Comparison of ENCODE assay signal across 17 mouse cellular contexts in the genomic region with DNA sequence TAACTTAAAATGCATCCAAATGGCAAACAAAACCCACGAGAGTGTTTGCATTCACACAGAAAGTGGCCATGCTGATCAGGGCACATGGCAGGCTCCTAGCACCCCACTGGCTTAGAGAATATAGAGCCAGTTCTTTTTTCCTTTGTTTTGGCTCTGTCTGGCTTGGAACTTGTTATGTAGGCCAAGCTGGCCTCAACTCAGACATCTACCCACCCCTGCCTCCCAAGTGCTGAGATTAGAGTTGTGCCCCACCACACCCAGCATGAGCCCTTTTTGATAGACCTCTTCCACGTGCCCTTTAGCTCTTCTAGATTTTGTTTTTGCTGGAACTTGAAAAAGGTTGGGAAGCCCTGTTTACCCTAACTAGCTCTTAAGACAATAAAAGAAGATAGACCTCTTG.
"Had no signal": no experiment of that assay in that cellular context is flagged by ENCODE, and none has a peak within 500 bp of the region (broad histone marks: within the 10 kb centered on the region; RNA-seq: fewer than 3 reads in every experiment).

No protein-coding gene starts in this region.

- H3K4me2 ChIP-seq: lung, embryonic 15.5 days; midbrain, embryonic 11.5 days; midbrain, embryonic 13.5 days; midbrain, embryonic 15.5 days; neural tube, embryonic 12.5 days; stomach, embryonic 15.5 days had no signal

- H3K4me1 ChIP-seq: midbrain, embryonic 13.5 days; midbrain, embryonic 15.5 days; neural tube, embryonic 12.5 days; stomach, embryonic 15.5 days had no signal

- DNase-seq: lung, adult 2 months; lung, postnatal 14 days; lung, postnatal 36 days; right cerebral cortex, postnatal 14 days; thymus, adult 2 months; thymus, postnatal 25 days; thymus, postnatal 4 days had no signal

- H3K27me3 ChIP-seq: lung, embryonic 15.5 days; megakaryocyte, embryonic 14.5 days; midbrain, embryonic 13.5 days; midbrain, embryonic 15.5 days; neural tube, embryonic 12.5 days; stomach, embryonic 15.5 days had no signal

- H3K9me3 ChIP-seq: lung, embryonic 15.5 days; megakaryocyte, embryonic 14.5 days; midbrain, embryonic 13.5 days; midbrain, embryonic 15.5 days; neural tube, embryonic 12.5 days; stomach, embryonic 15.5 days had no signal

- ATAC-seq: lung, postnatal 0 days; midbrain, embryonic 13.5 days; midbrain, embryonic 15.5 days had no signal

- H3K27ac ChIP-seq: lung, embryonic 15.5 days; macrophage; midbrain, embryonic 13.5 days; midbrain, embryonic 15.5 days; neural tube, embryonic 12.5 days; stomach, embryonic 15.5 days; stomach, postnatal 0 days had no signal

- H3K9ac ChIP-seq: lung, embryonic 15.5 days; midbrain, embryonic 13.5 days; midbrain, embryonic 15.5 days; neural tube, embryonic 12.5 days; stomach, embryonic 15.5 days had no signal

- H3K4me3 ChIP-seq: lung, embryonic 15.5 days; megakaryocyte, embryonic 14.5 days; midbrain, embryonic 13.5 days; midbrain, embryonic 15.5 days; neural tube, embryonic 12.5 days; stomach, embryonic 15.5 days had no signal
